Mouse (Mus musculus) forebrain, embryonic 13.5 days (tissue): ENCODE data around the gene Kcnc3. TPM values are rescaled to one million over a fixed set of nuclear protein-coding genes. Genes with fewer than 3 reads are reported as not detected.

Source experiments
- ATAC-seq: fragments of 200-750 bp; cut with Nextera tagmentation; 2 replicates; pipeline ENCODE4 v1.8.0; 2017
- H3K27ac ChIP-seq: fragments of 300-500 bp; sonication (generic); 2 replicates; pipeline ENCODE4 v1.5.1; 2015; ENCODE audit warnings: inconsistent platforms, mild to moderate bottlenecking, moderate library complexity
- H3K27me3 ChIP-seq: fragments of 300-500 bp; sonication (generic); 2 replicates; pipeline ENCODE4 v1.6.1; 2015; ENCODE audit warnings: mild to moderate bottlenecking, inconsistent platforms
- H3K36me3 ChIP-seq: fragments of 300-500 bp; sonication (generic); 2 replicates; pipeline ENCODE4 v1.6.1; 2015; ENCODE audit warnings: mild to moderate bottlenecking, inconsistent platforms; ENCODE audit not compliant: poor library complexity, severe bottlenecking
- H3K4me1 ChIP-seq: fragments of 300-500 bp; sonication (generic); 2 replicates; pipeline ENCODE4 v1.6.1; 2015; ENCODE audit warnings: inconsistent platforms
- H3K4me2 ChIP-seq: fragments of 300-500 bp; sonication (generic); 2 replicates; pipeline ENCODE4 v1.6.1; 2015; ENCODE audit warnings: inconsistent platforms, mild to moderate bottlenecking, moderate library complexity
- H3K4me3 ChIP-seq: fragments of 300-500 bp; sonication (generic); 2 replicates; pipeline ENCODE4 v1.5.1; 2015; ENCODE audit warnings: mild to moderate bottlenecking, inconsistent platforms
- H3K9ac ChIP-seq: fragments of 300-500 bp; sonication (generic); 2 replicates; pipeline ENCODE4 v1.6.1; 2015; ENCODE audit warnings: mild to moderate bottlenecking, inconsistent platforms
- H3K9me3 ChIP-seq: fragments of 300-500 bp; sonication (generic); replicated peaks from 2 replicates; pipeline ENCODE4 v1.6.1; 2016; ENCODE audit warnings: inconsistent platforms
- WGBS: fragments of 180-500 bp; shearing (Covaris S2); methylation state at CpG from one replicate; pipeline ENCODE4 v1.1.7; 2015; 5-methylcytosine and 5-hydroxymethylcytosine counted together
- polyA plus RNA-seq: library from polyadenylated mRNA; unstranded; fragments of >200 nt; fragmentation: Nextera tagmentation; extraction: Ambion mirVana; gene quantifications from 2 replicates; pipeline ENCODE4 v1.2.1, GENCODE M21; 2015

Kcnc3 gene
- 2.1 and 2.4 TPM in 2 replicates for polyA plus RNA-seq

DNA sequence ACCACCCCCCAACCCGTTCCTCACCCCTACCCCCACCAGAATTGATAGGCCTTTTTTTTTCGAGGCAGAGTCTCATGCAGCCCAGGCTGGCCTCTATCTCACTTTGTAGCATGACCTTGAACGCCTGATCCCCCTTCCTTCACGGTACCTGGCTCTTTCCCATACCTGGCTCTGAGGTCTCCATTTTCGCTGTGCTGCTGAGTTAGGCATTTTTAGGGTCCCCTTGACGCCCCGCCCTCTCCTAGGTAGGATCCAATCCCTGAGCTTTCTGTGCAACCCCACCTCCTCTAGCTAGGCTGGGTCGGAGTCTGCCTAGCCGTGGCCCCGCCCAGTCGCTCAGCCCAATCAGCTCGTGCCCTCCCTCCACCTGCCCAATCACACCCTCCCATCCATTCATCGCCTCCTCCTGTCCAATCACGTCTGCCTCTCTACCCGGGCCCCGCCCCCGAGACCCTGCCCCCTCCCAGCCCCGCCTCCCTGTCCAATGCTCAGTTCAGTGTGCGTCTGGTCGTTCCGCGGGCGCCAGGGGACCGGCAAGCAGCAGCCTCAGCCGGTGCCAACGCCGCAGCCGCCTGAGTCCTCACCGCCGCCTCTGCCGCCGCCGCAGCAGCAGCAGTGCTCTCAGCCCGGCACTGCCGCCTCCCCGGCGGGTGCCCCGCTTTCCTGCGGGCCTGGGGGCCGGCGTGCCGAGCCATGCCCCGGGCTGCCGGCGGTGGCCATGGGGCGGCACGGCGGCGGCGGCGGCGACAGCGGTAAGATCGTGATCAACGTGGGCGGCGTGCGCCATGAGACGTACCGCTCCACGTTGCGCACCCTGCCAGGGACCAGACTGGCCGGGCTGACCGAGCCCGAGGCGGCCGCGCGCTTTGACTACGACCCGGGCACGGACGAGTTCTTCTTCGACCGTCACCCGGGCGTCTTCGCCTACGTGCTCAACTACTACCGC, at the start of gene Kcnc3:
Gene Kcnc3 (plus strand): TSS at position 263 of the 946 bp plus-strand sequence.
- Histone ChIP-seq H3K9ac (peak within 1 kb of the TSS; percentile 72), H3K9me3 (no peaks in the 10 kb centered on the region), H3K27ac (peak within 1 kb of the TSS; percentile 59), H3K27me3 (peaks cover 53% of the 10 kb centered on the region), H3K36me3 (no peaks in the 10 kb centered on the region; the same call in 1 of the 2 replicates), H3K4me3 (peak within 1 kb of the TSS; percentile 62), H3K4me2 (peak within 1 kb of the TSS; percentile 99), H3K4me1 (peaks cover 74% of the 10 kb centered on the region)
- WGBS = under 1% methylated on average over 78 of the region's 80 CpGs
- peak; percentile 93 for ATAC-seq

DNA sequence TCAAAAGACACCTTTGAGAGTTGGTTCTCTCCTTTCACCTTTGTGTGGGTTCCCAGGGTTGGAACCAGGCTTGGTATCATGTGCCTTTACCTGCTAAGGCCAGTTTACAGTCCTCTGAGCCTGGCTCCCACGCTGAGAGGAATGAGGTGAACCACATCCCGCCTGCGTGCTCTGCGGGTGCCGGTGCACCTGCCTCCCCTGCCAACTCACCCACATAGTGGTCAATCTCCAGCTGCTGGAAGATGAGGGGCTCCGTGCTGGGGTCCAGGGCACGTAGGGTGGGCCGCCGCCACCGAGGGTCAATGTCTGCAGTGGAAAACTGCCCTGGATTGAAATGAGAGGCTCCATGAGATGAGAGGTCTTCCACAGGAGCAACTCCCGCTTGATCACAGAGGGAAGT, 47.9 kb upstream of the Kcnc3 start:
- H3K36me3 ChIP-seq = peaks cover 58% of the 10 kb centered on the region
- WGBS = 97% methylated on average over 11 of the region's 11 CpGs

DNA sequence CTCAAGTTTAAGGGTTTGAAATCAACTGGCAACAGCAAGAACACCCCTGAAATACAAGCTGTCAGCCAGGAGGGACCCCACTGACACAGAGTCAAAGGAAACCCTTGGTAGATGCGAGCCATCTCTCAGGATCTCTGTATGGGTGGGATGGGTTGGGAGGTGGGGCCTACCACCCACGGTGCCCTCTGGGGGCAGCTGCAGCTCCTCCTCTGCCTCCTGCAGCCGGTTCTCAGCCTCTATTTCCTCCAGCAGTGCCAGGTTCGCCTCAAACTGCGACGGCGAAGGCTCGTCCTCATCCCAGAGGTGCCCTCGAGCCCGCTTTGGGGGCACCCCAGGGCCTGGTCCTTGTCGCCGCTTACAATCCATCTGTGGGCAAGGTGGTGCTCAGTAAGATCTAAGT, 47.4 kb upstream of the Kcnc3 start:
- no peak overlapping the region; the same call in 1 of the 2 replicates for H3K9ac ChIP-seq
- WGBS = 79% methylated on average over 12 of the region's 12 CpGs
- ATAC-seq = no peak

More for the DNA sequence above, 47.9 kb upstream of the Kcnc3 start:
- Histone ChIP-seq H3K9ac (no peak overlapping the region), H3K27me3 (no peaks in the 10 kb centered on the region), H3K4me2 (no peak overlapping the region), H3K4me3 (no peak overlapping the region), H3K4me1 (peaks cover 7% of the 10 kb centered on the region), H3K27ac (no peak overlapping the region), H3K9me3 (no peaks in the 10 kb centered on the region)
- no peak for ATAC-seq

DNA sequence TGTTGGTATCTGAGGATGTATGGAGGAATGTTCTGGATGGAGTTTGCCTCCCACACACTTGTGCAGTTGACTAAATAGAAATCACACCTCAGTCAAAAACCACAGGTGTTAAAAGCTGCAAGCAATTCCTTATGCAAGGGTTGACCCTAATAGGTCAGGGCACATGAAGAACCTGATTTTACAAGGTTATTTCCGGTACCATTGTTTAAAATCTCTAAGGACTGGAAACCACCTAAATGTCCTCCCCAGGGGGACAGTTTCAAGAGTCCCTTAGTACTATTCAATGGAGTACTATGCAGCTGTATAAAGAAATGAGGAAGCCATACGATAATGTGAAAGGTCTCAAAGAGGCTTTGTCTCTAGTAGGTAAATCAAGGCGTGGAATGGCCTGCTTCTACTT, 44.2 kb upstream of the Kcnc3 start:
- H3K4me1 ChIP-seq = peaks cover 15% of the 10 kb centered on the region
- H3K36me3 ChIP-seq = peaks cover 41% of the 10 kb centered on the region
- no peak overlapping the region for H3K4me3 ChIP-seq
- WGBS = 98% methylated on average over 3 of the region's 3 CpGs
- H3K27ac ChIP-seq = no peak overlapping the region
- no peaks in the 10 kb centered on the region for H3K27me3 ChIP-seq
- ATAC-seq = no peak
- H3K4me2 ChIP-seq = no peak overlapping the region
- no peaks in the 10 kb centered on the region for H3K9me3 ChIP-seq
- no peak overlapping the region for H3K9ac ChIP-seq

More for the DNA sequence above, 47.4 kb upstream of the Kcnc3 start:
- Histone ChIP-seq H3K27ac (no peak overlapping the region), H3K4me1 (peaks cover 12% of the 10 kb centered on the region), H3K4me3 (no peak overlapping the region), H3K36me3 (peaks cover 53% of the 10 kb centered on the region), H3K9me3 (no peaks in the 10 kb centered on the region), H3K27me3 (no peaks in the 10 kb centered on the region), H3K4me2 (no peak overlapping the region)

DNA sequence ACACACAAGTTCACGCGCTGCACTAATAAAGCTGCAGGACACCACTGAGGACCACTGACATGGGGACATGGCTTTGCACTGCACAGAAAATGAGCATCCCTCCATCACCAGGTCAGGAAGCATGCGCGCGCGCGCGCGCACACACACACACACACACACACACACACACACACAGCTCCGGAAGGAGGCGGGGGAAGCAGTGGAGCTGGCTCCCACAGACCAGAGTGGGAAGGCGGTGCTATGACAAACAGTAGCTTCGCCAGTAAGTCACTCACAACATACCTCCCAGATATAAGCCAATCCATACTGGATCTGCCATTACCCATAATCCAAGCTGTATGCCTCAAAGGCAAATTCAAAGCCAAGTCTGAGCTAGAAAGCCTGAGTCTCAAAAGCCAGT, 43.4 kb upstream of the Kcnc3 start:
- peak overlapping the region; percentile 74 for H3K9ac ChIP-seq
- H3K4me1 ChIP-seq = peaks cover 15% of the 10 kb centered on the region
- H3K9me3 ChIP-seq = no peaks in the 10 kb centered on the region
- H3K36me3 ChIP-seq = peaks cover 41% of the 10 kb centered on the region
- no peak for ATAC-seq
- peak overlapping the region; percentile 67; the same call in 1 of the 2 replicates for H3K4me3 ChIP-seq
- H3K27me3 ChIP-seq = no peaks in the 10 kb centered on the region
- no peak overlapping the region for H3K27ac ChIP-seq
- H3K4me2 ChIP-seq = peak overlapping the region; percentile 93
- WGBS = 96% methylated on average over 13 of the region's 13 CpGs

DNA sequence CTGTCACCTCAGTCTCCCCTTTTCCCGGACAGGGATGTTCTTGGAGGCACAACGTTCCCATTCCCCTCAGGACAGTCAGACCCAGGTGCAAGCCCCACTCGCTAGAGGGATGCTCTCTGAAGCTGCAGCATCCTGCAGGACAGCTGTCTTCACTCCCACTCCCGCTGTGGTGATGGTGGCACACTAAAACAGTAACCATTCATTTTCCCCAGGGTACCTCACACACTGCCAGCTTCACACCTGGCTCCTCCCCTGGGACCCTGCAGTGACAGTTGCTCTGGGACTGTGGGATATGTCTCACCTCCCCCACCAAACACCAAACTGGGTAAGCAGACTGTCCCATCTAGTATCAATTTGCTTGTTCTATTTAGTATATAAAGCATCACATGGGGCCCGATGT, 42.7 kb upstream of the Kcnc3 start:
- WGBS = 28% methylated on average over 5 of the region's 5 CpGs
- Histone ChIP-seq H3K36me3 (peaks cover 39% of the 10 kb centered on the region), H3K4me2 (peak overlapping the region; percentile 93), H3K27me3 (no peaks in the 10 kb centered on the region), H3K9me3 (no peaks in the 10 kb centered on the region), H3K4me1 (peaks cover 19% of the 10 kb centered on the region), H3K4me3 (peak overlapping the region; percentile 67), H3K27ac (no peak overlapping the region), H3K9ac (peak overlapping the region; percentile 74)
- ATAC-seq = no peak

DNA sequence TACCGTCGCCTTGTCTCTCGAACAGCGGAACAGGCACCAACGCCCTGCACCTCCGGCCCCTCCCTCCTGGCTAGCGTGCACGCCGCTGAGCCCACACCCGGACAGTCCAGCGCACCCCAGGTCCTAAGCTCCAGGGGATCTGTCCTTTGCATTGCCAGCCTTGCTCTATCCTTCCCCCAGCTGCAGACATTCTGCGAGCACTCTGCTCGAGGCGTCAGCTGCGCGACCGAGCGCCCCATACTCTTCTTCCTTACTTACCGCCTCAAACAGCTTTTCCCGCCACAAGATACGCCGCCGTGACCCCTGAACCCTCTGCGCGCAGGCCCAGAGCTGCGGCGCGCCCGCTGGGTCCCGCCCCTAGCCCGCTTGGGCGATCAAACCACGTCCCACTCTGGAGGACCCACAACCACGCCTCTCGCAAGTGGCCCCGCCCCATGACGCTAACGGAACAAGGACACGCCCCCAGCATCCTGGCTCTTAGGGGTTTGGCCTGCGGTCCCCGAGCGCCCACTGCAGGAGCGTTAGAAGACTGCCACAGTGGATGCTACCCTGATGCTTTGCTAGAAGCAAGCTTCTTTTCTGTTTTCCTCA, 41.9 kb upstream of the Kcnc3 start, which contains the start of gene Pold1:
Gene Pold1 (minus strand): TSS at position 353 of the 591 bp plus-strand sequence.
- ATAC-seq = peak; percentile 94
- WGBS = under 1% methylated on average over 43 of the region's 43 CpGs

DNA sequence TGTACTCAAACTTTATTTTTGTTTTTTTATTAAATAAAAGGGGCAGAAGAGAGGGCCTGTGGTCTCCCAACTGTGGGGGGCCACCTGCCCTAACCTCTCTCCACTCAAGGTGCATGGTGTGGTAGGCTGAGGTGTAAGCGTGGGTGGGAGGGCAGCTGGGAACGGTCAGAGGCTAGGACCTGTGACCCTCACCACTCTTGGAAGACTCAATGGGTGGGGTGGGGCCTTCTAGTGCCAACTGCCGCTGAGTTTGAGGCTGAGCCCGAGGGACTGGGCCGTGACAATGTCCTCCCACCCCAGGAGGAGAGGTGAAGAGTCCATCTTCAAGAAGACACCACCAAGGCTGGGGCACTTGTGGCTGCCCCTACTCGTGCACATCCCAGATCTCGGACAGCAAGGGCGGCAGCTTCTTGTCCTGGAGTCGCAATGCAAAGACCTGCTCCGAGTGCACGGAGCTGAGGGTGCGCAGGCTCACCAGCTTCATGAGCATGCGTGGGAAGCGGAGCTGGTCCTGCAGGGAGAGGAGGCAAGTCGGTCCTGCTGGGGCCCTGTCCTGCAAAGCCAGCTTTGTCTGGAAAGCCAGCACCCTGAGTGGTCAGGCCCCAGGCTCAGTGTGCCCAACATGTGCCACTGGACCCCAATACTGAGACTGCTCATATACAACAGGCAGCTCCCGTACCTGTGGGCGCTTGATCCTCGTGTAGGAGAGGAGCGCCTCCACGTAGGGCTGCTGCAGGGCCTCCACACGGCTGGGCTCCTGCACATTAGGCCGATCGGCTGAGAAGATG, 40.6 kb upstream of the Kcnc3 start:
- peaks cover 25% of the 10 kb centered on the region for H3K4me1 ChIP-seq
- peaks cover 36% of the 10 kb centered on the region for H3K36me3 ChIP-seq
- H3K9me3 ChIP-seq = no peaks in the 10 kb centered on the region
- no peak overlapping the region for H3K4me3 ChIP-seq
- no peak overlapping the region for H3K4me2 ChIP-seq
- no peak overlapping the region; the same call in 1 of the 2 replicates for H3K27ac ChIP-seq
- no peak for ATAC-seq
- 95% methylated on average over 23 of the region's 23 CpGs for WGBS
- no peak overlapping the region for H3K9ac ChIP-seq
- H3K27me3 ChIP-seq = no peaks in the 10 kb centered on the region

More for the DNA sequence above, 41.9 kb upstream of the Kcnc3 start, which contains the start of gene Pold1:
- Histone ChIP-seq H3K9me3 (no peaks in the 10 kb centered on the region), H3K4me3 (peak within 1 kb of the TSS; percentile 67), H3K27ac (peak within 1 kb of the TSS; percentile 76), H3K9ac (peak within 1 kb of the TSS; percentile 74), H3K4me1 (peaks cover 25% of the 10 kb centered on the region), H3K4me2 (peak within 1 kb of the TSS; percentile 93), H3K27me3 (no peaks in the 10 kb centered on the region), H3K36me3 (peaks cover 36% of the 10 kb centered on the region)

DNA sequence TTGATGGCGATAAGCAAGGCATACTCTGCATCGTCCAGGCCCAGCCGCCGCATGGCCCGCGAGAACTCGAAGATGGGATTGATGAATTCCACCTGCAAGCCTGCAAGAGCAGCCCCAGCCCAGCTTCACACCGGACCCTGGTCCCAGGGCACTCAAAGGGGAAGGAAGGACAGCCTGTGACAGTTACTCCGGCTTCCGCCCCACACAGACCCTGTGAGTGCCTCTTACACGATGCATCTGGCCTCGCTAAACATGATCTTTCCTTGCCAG, 40.1 kb upstream of the Kcnc3 start:
- Histone ChIP-seq H3K4me2 (no peak overlapping the region), H3K4me3 (no peak overlapping the region), H3K9ac (no peak overlapping the region), H3K36me3 (peaks cover 36% of the 10 kb centered on the region), H3K27ac (no peak overlapping the region), H3K27me3 (peaks cover 1% of the 10 kb centered on the region; the same call in 1 of the 2 replicates), H3K9me3 (no peaks in the 10 kb centered on the region), H3K4me1 (peaks cover 25% of the 10 kb centered on the region)
- ATAC-seq = no peak
- 94% methylated on average over 12 of the region's 12 CpGs for WGBS

DNA sequence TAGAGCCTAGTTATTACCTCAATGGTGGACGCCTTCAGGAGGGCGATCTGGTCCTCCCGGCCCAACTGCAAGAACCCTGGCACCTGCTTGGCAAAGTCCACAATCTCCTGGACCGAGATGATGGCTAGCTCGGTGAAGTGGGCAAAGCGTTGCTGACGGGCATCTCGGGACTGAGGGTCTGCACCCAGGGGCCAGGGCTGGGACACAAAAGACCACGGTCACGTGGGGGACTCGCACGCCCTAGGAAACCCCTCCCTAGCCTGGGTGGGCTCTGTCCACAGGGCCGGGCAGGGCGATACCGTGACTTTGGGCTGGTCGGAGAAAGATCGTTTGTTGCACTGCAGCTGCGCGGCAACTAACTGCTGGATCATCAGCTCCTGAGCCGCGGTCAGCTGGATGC, 39.2 kb upstream of the Kcnc3 start:
- no peak overlapping the region for H3K4me2 ChIP-seq
- peaks cover 6% of the 10 kb centered on the region; the same call in 1 of the 2 replicates for H3K27me3 ChIP-seq
- no peak for ATAC-seq
- no peak overlapping the region for H3K9ac ChIP-seq
- peaks cover 25% of the 10 kb centered on the region for H3K4me1 ChIP-seq
- H3K4me3 ChIP-seq = no peak overlapping the region
- WGBS = 93% methylated on average over 21 of the region's 21 CpGs
- no peak overlapping the region for H3K27ac ChIP-seq
- no peaks in the 10 kb centered on the region for H3K9me3 ChIP-seq
- peaks cover 33% of the 10 kb centered on the region for H3K36me3 ChIP-seq

DNA sequence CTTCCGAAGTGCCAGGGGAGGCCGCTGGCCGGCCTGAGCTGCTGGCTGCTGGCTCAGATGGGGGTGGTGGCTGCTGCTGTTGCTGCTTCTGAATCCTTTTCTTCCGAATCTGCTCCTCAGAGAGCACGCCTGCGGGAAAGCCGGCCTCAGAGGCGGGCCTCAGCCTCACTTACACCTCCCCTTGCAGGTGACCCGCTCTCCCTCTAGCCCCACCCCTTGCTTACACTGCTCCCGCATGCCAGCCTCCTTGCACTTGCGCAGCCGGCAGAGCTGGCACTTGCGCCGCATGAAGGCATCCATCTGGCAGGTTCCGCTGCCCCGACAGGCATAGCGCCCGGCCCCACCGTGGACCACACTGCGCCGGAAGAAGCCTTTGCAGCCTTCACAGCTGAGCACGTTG, 38.7 kb upstream of the Kcnc3 start:
- 85% methylated on average over 22 of the region's 22 CpGs for WGBS
- ATAC-seq = no peak
- H3K4me2 ChIP-seq = no peak overlapping the region
- H3K27me3 ChIP-seq = peaks cover 6% of the 10 kb centered on the region; the same call in 1 of the 2 replicates
- peaks cover 25% of the 10 kb centered on the region for H3K4me1 ChIP-seq
- H3K9ac ChIP-seq = peak overlapping the region; percentile 21; the same call in 1 of the 2 replicates
- no peak overlapping the region; the same call in 1 of the 2 replicates for H3K4me3 ChIP-seq
- H3K36me3 ChIP-seq = peaks cover 33% of the 10 kb centered on the region
- H3K9me3 ChIP-seq = no peaks in the 10 kb centered on the region
- H3K27ac ChIP-seq = no peak overlapping the region
